1 mouse cellular context compared by ENCODE assay signal in genomic region chr19:8896231-8896630, GRCm38 (mm10).
A peak's percentile ranks its signal among the peaks of the same experiment; 100 is the strongest.
TF ChIP-seq lines count a peak whose summit lies in the region.

No protein-coding gene starts in this region.

TF ChIP-seq in CH12.LX, 34 proteins besides CTCF, POLR2A, EP300 and RAD21:
- 0 out of 2 replicates have a peak, but pooled peaks have one; percentile 33 for TF ChIP-seq SIN3A (IDR thresholded peaks at IDR 0.05; ENCODE audit: low read length)
